Mouse (Mus musculus): ENCODE data around the gene Ski. TPM values are rescaled to one million over a fixed set of nuclear protein-coding genes. Genes with fewer than 3 reads are reported as not detected.

The Ski gene
- total and polyA plus RNA-seq, 3 experiments, result 34.9 to 56.8 (median 56.7) TPM

GRCm38 (mm10) chr4:155120038-155120437 lies 102.4 kb downstream of the Ski start:
- H3K36me3 ChIP-seq (ENCODE audit: control insufficient read depth, insufficient read depth, low read length), result no peaks in the 10 kb centered on the region
- no peaks in the 10 kb centered on the region for H3K27me3 ChIP-seq (ENCODE audit: control insufficient read depth, insufficient read depth, low read length)
- intact Hi-C loops (cut with DNase I), result no loop called here
- no peak overlapping the region for H3K4me3 ChIP-seq
- H3K4me1 ChIP-seq (ENCODE audit: control insufficient read depth, insufficient read depth, low read length), result no peaks in the 10 kb centered on the region
- no peak for DNase-seq
- peak; percentile 31 for TF ChIP-seq CTCF (IDR thresholded peaks at IDR 0.05)
- no peak for TF ChIP-seq EP300 (IDR thresholded peaks at IDR 0.05; ENCODE audit: insufficient read depth, low read depth, low read length)
- H3K9ac ChIP-seq (ENCODE audit: low read depth, low read length), result no peak overlapping the region
- 88% methylated on average over 7 of the region's 7 CpGs for WGBS
- no peak overlapping the region for H3K27ac ChIP-seq
- no peaks in the 10 kb centered on the region for H3K79me2 ChIP-seq (replicated peaks; ENCODE audit: control insufficient read depth, insufficient read depth, low read length)

GRCm38 (mm10) chr4:155118278-155118677 lies 104.1 kb downstream of the Ski start:
- H3K9ac ChIP-seq (ENCODE audit: low read depth, low read length), result no peak overlapping the region
- DNase-seq, result no peak
- no peaks in the 10 kb centered on the region for H3K79me2 ChIP-seq (replicated peaks; ENCODE audit: control insufficient read depth, insufficient read depth, low read length)
- H3K4me3 ChIP-seq, result no peak overlapping the region
- intact Hi-C loops (cut with DNase I), result no loop called here
- H3K4me1 ChIP-seq (ENCODE audit: control insufficient read depth, insufficient read depth, low read length), result no peaks in the 10 kb centered on the region
- 96% methylated on average over 10 of the region's 10 CpGs for WGBS
- no peaks in the 10 kb centered on the region for H3K27me3 ChIP-seq (ENCODE audit: control insufficient read depth, insufficient read depth, low read length)
- no peak for TF ChIP-seq EP300 (IDR thresholded peaks at IDR 0.05; ENCODE audit: insufficient read depth, low read depth, low read length)
- no peak for TF ChIP-seq CTCF (IDR thresholded peaks at IDR 0.05)
- TF ChIP-seq POLR2A (IDR thresholded peaks at IDR 0.05; ENCODE audit: insufficient read depth, low read depth, low read length), result no peak
- no peaks in the 10 kb centered on the region for H3K36me3 ChIP-seq (ENCODE audit: control insufficient read depth, insufficient read depth, low read length)
- no peak overlapping the region for H3K27ac ChIP-seq

DNA sequence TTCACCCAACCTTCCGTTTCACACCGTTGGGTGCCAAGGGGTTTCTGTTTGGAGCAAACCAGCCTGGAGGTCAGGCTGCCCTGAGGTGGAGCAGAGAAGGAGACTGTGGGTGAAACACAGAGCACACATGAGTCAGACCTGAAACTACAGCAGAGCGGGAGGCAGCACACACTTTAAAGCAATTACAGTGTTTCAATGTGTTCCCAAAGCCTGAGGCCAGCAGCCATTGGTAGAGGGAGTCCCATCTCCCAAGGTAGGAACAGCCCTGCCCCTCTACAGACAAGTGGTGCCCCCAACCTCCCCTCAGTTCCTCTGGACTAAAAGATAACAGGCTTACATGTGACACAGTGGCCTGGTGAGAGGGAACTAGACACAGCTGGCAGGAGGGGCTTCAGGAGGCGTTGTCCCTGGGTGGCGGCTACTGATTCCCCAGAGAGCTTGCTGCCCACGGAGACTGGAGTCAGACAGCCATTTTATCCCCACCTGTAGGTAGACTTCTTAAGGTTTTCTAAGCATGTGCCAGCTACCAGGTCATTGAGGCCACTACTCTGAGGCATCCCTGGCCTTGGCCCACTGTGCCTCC lies 104.9 kb downstream of the Ski start:
- no peak for DNase-seq
- Histone ChIP-seq H3K79me2 (replicated peaks; ENCODE audit: control insufficient read depth, insufficient read depth, low read length) (no peaks in the 10 kb centered on the region), H3K36me3 (ENCODE audit: control insufficient read depth, insufficient read depth, low read length) (no peaks in the 10 kb centered on the region), H3K27me3 (ENCODE audit: control insufficient read depth, insufficient read depth, low read length) (no peaks in the 10 kb centered on the region), H3K9ac (ENCODE audit: low read depth, low read length) (no peak overlapping the region), H3K4me1 (ENCODE audit: control insufficient read depth, insufficient read depth, low read length) (no peaks in the 10 kb centered on the region), H3K27ac (no peak overlapping the region), H3K4me3 (no peak overlapping the region)
- no peak for TF ChIP-seq POLR2A (IDR thresholded peaks at IDR 0.05; ENCODE audit: insufficient read depth, low read depth, low read length)
- TF ChIP-seq EP300 (IDR thresholded peaks at IDR 0.05; ENCODE audit: insufficient read depth, low read depth, low read length), result no peak
- TF ChIP-seq CTCF (IDR thresholded peaks at IDR 0.05), result no peak
- intact Hi-C loops (cut with DNase I), result no loop called here
- WGBS, result 82% methylated on average over 6 of the region's 6 CpGs

DNA sequence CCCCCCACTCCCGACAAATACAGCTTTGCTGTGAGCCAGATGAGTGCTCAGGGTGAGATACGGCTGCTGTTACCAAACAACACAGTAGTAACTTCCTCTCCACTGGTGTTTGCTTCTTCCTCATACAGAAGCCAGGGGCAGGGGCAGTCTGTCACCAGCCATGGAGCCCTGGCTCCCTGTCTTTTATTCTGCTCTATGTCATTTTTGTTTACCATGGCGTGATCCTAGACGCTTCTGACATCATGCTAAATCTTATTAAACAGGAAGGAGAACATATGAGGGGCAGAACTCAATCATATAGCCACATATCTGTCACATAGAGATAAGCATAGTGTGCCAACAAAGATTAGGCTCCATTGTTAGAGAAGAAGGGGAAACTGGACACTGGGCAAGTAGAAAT lies 105.8 kb downstream of the Ski start:
- no peaks in the 10 kb centered on the region for H3K4me1 ChIP-seq (ENCODE audit: control insufficient read depth, insufficient read depth, low read length)
- no peak overlapping the region for H3K9ac ChIP-seq (ENCODE audit: low read depth, low read length)
- H3K36me3 ChIP-seq (ENCODE audit: control insufficient read depth, insufficient read depth, low read length), result no peaks in the 10 kb centered on the region
- WGBS, result 67% methylated on average over 4 of the region's 4 CpGs
- intact Hi-C loops (cut with DNase I), result no loop called here
- H3K27me3 ChIP-seq (ENCODE audit: control insufficient read depth, insufficient read depth, low read length), result no peaks in the 10 kb centered on the region
- no peak for DNase-seq
- H3K27ac ChIP-seq, result no peak overlapping the region
- no peaks in the 10 kb centered on the region for H3K79me2 ChIP-seq (replicated peaks; ENCODE audit: control insufficient read depth, insufficient read depth, low read length)
- no peak overlapping the region for H3K4me3 ChIP-seq
- TF ChIP-seq EP300 (IDR thresholded peaks at IDR 0.05; ENCODE audit: insufficient read depth, low read depth, low read length), result no peak
- TF ChIP-seq CTCF (IDR thresholded peaks at IDR 0.05), result no peak
- TF ChIP-seq POLR2A (IDR thresholded peaks at IDR 0.05; ENCODE audit: insufficient read depth, low read depth, low read length), result no peak

GRCm38 (mm10) chr4:155113766-155114410 lies 108.5 kb downstream of the Ski start:
- intact Hi-C loops (cut with DNase I), result no loop called here

GRCm38 (mm10) chr4:155109471-155109870 lies 112.9 kb downstream of the Ski start:
- no peak for TF ChIP-seq EP300 (IDR thresholded peaks at IDR 0.05; ENCODE audit: insufficient read depth, low read depth, low read length)
- TF ChIP-seq POLR2A (IDR thresholded peaks at IDR 0.05; ENCODE audit: insufficient read depth, low read depth, low read length), result no peak
- no peak for TF ChIP-seq CTCF (IDR thresholded peaks at IDR 0.05)
- H3K4me1 ChIP-seq (ENCODE audit: control insufficient read depth, insufficient read depth, low read length), result no peaks in the 10 kb centered on the region
- no peak overlapping the region for H3K27ac ChIP-seq
- no peaks in the 10 kb centered on the region for H3K36me3 ChIP-seq (ENCODE audit: control insufficient read depth, insufficient read depth, low read length)
- intact Hi-C loops (cut with DNase I), result no loop called here
- no peak overlapping the region for H3K4me3 ChIP-seq
- no peak for DNase-seq
- H3K27me3 ChIP-seq (ENCODE audit: control insufficient read depth, insufficient read depth, low read length), result no peaks in the 10 kb centered on the region
- no peak overlapping the region for H3K9ac ChIP-seq (ENCODE audit: low read depth, low read length)
- no peaks in the 10 kb centered on the region for H3K79me2 ChIP-seq (replicated peaks; ENCODE audit: control insufficient read depth, insufficient read depth, low read length)
- 67% methylated on average over 5 of the region's 5 CpGs for WGBS

More at GRCm38 (mm10) chr4:155113766-155114410, 108.5 kb downstream of the Ski start:
- no peaks in the 10 kb centered on the region for H3K79me2 ChIP-seq (replicated peaks; ENCODE audit: control insufficient read depth, insufficient read depth, low read length)
- no peak overlapping the region for H3K4me3 ChIP-seq
- TF ChIP-seq EP300 (IDR thresholded peaks at IDR 0.05; ENCODE audit: insufficient read depth, low read depth, low read length) (no peak), POLR2A (IDR thresholded peaks at IDR 0.05; ENCODE audit: insufficient read depth, low read depth, low read length) (no peak)
- H3K27me3 ChIP-seq (ENCODE audit: control insufficient read depth, insufficient read depth, low read length), result no peaks in the 10 kb centered on the region
- H3K36me3 ChIP-seq (ENCODE audit: control insufficient read depth, insufficient read depth, low read length), result no peaks in the 10 kb centered on the region
- no peak for DNase-seq
- no peak overlapping the region for H3K9ac ChIP-seq (ENCODE audit: low read depth, low read length)
- H3K4me1 ChIP-seq (ENCODE audit: control insufficient read depth, insufficient read depth, low read length), result no peaks in the 10 kb centered on the region
- WGBS, result 80% methylated on average over 8 of the region's 8 CpGs
- H3K27ac ChIP-seq, result no peak overlapping the region

Measured in heart, adult 2 months (tissue).